Mouse (Mus musculus) erythroblast, embryonic 14.5 days (primary cell): Measurements from ENCODE around the gene Rps15. TPM values are rescaled to one million over a fixed set of nuclear protein-coding genes. Genes with fewer than 3 reads are reported as not detected.

Experiments used
- H3K27me3 ChIP-seq: 2 replicates; pipeline ENCODE4 v1.6.1; 2012; ENCODE audit warnings: inconsistent platforms; ENCODE audit not compliant: control insufficient read depth
- H3K36me3 ChIP-seq: 2 replicates; pipeline ENCODE4 v1.6.1; 2012; ENCODE audit warnings: mild to moderate bottlenecking, inconsistent platforms; ENCODE audit not compliant: control insufficient read depth
- H3K4me1 ChIP-seq: 2 replicates; pipeline ENCODE4 v1.6.1; 2012; ENCODE audit warnings: inconsistent platforms; ENCODE audit not compliant: control insufficient read depth
- H3K4me3 ChIP-seq: replicated peaks from 2 replicates; pipeline ENCODE3; 2012; ENCODE audit warnings: moderate library complexity, mild to moderate bottlenecking, inconsistent platforms
- H3K9me3 ChIP-seq: 2 replicates; pipeline ENCODE4 v1.6.1; 2012; ENCODE audit warnings: low read length, inconsistent platforms, mixed read lengths; ENCODE audit not compliant: control insufficient read depth
- GATA1 ChIP-seq: IDR thresholded peaks from 2 replicates; pipeline ENCODE4 v1.6.1; 2012; ENCODE audit warnings: low read length, inconsistent platforms, mixed read lengths
- TAL1 ChIP-seq: IDR thresholded peaks from 3 replicates; pipeline ENCODE4 v1.6.1; 2012; ENCODE audit warnings: low read length, inconsistent platforms, mixed read lengths
- polyA plus RNA-seq: library from polyadenylated mRNA; stranded (reverse); fragments of >175 nt; gene quantifications from 2 replicates; pipeline ENCODE4 v1.2.3, GENCODE M21; 2012

Rps15 gene
- polyA plus RNA-seq, 1 experiment: 998 TPM

DNA sequence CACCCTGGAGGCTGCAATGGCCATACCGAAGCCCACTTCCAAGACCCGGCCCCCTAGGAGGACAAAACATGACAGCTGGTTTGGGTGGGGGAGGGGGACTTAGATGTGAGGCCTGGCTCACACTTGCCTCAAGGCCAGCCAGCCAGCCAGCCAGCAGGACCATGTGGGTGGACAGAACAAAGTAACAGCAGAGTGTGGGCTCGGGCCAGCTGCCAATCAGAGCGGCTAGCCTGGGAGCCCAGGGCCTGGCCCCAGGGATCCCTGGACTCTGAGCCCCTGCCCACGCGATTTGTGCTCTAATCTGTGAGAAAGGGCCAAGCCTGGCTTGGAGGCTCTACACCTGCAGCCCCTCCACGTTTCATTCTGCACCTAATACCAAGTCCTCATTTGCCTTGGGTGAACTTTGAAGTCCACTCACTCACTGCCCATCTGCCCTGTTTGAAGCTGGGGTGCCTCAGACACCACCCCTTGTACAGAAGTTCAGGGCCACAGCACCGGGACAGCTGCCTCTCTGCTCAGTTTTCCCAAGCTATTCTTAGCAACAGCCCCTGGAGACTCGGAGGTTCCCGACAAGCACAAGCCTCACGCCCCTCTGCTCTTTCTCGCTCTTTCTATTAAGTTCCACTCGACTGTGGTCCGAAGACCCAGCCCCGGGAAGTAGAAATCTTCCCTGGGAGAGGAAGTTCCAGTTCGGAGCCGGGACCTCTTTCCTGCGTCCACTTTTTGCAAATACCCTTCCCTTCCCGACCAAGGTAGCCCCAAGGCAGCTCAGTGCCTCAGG lies 32.2 kb upstream of the Rps15 start:
- peak overlapping the region; percentile 65 for H3K4me3 ChIP-seq
- TF ChIP-seq GATA1: no peak
- TF ChIP-seq TAL1: no peak
- H3K36me3 ChIP-seq: peaks cover 48% of the 10 kb centered on the region
- no peaks in the 10 kb centered on the region for H3K9me3 ChIP-seq
- no peaks in the 10 kb centered on the region for H3K27me3 ChIP-seq
- peaks cover 71% of the 10 kb centered on the region for H3K4me1 ChIP-seq

DNA sequence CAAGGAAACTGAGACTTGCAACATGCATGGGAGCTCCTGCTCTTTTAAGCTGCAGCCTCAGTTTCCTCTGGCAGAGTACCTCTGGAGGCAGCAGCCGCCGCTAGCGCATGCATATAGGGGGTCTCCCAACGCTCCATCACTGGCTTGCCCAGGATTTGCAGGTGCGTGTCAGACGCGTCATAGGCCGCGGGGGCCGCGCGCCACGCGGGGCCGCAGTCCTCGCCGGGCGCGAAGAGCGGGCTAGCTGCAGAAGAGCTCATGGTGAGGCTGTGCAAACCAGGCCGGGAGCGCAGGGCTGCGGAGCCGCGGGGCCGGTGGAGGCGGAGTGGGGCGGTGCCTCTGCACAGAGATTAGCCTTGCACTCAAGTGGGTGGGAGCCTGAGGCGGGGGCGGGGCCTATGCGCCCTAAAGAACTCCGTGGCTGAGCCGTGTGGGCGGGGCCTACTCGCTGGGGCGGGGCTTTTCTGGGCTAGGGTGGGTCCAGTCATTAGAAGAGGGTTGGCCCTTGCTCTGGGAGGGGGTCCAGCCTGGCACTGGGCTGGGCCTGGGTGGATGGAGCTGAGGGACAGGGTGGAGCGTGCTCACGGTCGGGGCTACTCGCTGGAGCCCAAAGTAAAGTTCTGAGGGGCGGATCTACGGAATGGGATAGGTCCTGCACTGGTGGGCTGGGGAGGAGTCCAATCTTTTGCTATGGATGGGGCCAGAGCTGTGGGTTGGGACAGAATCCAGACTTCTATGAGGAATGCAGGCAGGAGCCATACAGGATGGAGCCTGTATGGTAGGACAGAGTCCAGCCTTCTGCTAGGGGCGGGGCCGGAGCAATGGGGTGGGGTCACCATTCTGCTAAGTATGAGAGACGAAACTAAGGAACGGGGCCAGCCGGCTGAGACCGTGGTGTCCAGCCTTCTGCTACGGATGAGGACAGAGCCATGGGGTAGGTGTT lies 31.3 kb upstream of the Rps15 start, which contains the start of the genes Gamt and Dazap1:
Gene Gamt (minus strand): TSS at position 371 of the 943 bp plus-strand sequence.
Gene Dazap1 (plus strand): TSS at position 845 of the 943 bp plus-strand sequence.
- TF ChIP-seq TAL1 (no peak), GATA1 (peak; percentile 36; the same call in 1 of the 2 replicates)
- peaks cover 72% of the 10 kb centered on the region for H3K4me1 ChIP-seq
- no peaks in the 10 kb centered on the region for H3K27me3 ChIP-seq
- peaks cover 39% of the 10 kb centered on the region for H3K36me3 ChIP-seq
- H3K9me3 ChIP-seq: no peaks in the 10 kb centered on the region
- H3K4me3 ChIP-seq: peak within 1 kb of the TSS; percentile 65

DNA sequence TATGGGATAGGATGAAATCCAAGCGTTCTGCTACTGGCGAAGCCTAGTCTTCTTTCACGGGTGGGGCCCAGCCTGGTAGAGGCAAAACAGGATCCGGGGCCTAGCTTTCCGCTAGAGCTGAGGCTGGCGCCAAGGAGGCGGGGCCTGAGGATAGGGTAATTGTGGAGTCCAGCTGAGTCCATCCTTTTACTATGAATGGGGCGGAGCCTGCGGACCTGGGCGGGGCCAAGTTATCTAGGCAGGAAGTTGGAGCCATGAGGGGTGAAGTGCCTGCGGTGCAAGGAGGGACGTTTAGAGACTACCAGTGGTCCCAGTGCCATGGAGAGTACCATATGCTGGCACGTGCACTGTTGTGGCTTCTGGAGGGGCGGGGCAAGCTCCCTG lies 30.7 kb upstream of the Rps15 start:
- Histone ChIP-seq H3K4me1 (peaks cover 75% of the 10 kb centered on the region), H3K4me3 (peak overlapping the region; percentile 65), H3K27me3 (no peaks in the 10 kb centered on the region), H3K9me3 (no peaks in the 10 kb centered on the region), H3K36me3 (peaks cover 39% of the 10 kb centered on the region)
- TF ChIP-seq TAL1: no peak
- no peak for TF ChIP-seq GATA1

DNA sequence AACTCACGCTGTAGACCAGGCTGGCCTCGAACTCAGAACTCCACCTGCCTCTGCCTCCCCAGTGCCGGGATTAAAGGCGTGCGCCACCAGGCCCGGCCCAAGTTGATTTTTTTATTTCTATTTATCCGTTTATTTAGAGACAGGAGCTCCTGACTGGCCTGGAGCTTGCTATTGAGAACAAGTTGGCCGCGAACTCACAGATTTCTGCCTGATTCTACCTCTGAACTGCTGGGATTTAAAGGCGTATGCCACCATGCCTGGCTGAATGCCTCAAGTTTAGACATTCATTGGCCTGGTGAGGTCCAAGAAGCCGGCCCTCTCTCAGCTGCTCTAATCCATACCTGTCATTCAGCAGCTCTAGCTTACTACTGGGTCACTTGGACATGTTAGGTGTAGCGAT lies 30.1 kb upstream of the Rps15 start:
- peak overlapping the region; percentile 20 for H3K4me3 ChIP-seq

DNA sequence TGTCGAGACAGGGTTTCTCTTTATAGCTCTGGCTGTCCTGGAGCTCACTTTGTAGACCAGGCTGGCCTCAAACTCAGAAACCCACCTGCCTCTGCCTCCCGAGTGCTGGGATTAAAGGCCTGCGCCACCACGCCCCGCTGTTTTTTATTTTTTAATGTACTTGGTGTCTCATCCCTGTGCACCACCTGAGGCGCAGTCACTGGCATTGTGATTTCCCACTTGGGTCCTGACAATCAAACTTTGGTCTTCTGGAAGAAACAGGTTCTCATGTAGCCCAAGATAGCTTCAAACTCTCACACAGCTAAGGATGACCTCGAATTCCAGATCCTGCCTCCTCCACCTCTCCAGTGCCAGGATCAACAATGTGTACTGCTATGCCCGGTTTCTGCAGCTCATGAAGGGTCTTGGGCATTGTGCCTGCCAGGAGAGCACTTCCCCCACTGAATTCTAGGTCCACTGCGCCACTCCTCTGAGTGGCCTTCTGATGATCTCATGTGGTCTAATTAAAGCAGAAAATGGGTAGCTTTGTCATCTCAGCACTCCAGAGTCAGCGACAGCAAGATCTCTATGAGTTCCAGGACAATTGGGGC lies 29.4 kb upstream of the Rps15 start:
- H3K36me3 ChIP-seq: peaks cover 40% of the 10 kb centered on the region
- H3K27me3 ChIP-seq: no peaks in the 10 kb centered on the region
- TF ChIP-seq TAL1 (no peak), GATA1 (no peak)
- H3K4me1 ChIP-seq: peaks cover 86% of the 10 kb centered on the region
- H3K4me3 ChIP-seq: no peak overlapping the region
- no peaks in the 10 kb centered on the region for H3K9me3 ChIP-seq

More for the DNA sequence above, 30.1 kb upstream of the Rps15 start:
- H3K27me3 ChIP-seq: no peaks in the 10 kb centered on the region
- no peak for TF ChIP-seq GATA1
- no peak for TF ChIP-seq TAL1
- peaks cover 39% of the 10 kb centered on the region for H3K36me3 ChIP-seq
- peaks cover 80% of the 10 kb centered on the region for H3K4me1 ChIP-seq
- no peaks in the 10 kb centered on the region for H3K9me3 ChIP-seq

DNA sequence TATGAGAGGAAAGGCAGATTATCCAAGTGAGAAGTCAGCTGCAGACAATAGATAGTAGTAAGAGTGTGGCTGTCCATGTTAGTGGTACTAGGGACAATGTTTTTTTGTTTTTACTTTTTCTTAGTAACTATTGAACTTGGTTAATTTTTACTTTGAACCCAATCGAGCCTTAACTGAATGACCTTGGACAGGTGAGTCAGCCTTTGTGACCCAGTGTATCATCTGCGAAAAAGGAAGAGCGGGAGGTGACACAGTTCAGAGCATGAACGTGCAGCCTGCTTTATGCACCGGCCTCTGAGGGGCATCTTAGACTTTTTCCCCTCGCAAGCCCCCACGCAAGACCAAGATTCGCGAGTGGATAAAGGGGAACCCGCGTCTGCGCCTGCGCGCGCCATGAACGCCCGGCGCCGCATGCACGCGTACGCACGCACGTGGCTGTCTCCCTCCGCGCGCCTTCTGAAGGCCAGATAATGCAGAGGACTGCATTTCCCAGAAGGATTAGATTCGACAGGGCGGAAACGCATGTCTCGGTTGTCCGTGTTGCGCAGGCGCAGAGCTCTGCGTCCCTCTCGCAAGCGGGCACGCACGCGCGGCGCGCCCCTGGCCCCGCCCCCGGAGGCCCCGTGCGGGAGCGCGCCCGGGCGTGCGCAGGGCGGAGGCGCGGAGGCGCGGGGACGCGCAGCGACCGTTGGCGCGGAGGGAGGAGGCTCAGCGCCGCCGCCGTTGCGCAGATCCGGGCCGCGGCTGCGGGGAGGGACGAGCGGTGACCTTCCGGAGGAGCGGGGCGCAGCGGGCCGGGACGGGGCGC lies 27.7 kb upstream of the Rps15 start:
- TF ChIP-seq GATA1 (peak; percentile 73), TAL1 (no peak)
- Histone ChIP-seq H3K36me3 (peaks cover 39% of the 10 kb centered on the region), H3K27me3 (no peaks in the 10 kb centered on the region), H3K9me3 (no peaks in the 10 kb centered on the region), H3K4me3 (peak overlapping the region; percentile 97), H3K4me1 (peaks cover 84% of the 10 kb centered on the region)

DNA sequence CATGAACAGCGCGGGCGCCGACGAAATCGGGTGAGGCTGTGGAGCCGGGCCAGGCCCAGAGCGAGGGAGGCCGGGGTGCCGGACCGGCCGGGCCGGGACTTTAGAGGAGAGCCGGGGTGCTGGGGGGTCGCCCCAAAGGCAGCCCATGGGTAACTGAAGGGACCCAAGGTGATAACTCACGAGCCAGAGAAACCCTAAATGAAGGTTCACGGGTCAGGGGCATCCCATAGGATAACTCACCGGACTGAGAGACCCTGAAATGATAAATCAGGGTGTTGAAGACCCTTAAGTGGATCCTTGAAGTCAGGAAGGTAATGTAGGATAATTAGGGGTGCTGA lies 27.1 kb upstream of the Rps15 start:
- Histone ChIP-seq H3K4me1 (peaks cover 84% of the 10 kb centered on the region), H3K36me3 (peaks cover 42% of the 10 kb centered on the region), H3K27me3 (no peaks in the 10 kb centered on the region), H3K4me3 (peak overlapping the region; percentile 97), H3K9me3 (no peaks in the 10 kb centered on the region)
- TF ChIP-seq TAL1: no peak
- TF ChIP-seq GATA1: no peak

DNA sequence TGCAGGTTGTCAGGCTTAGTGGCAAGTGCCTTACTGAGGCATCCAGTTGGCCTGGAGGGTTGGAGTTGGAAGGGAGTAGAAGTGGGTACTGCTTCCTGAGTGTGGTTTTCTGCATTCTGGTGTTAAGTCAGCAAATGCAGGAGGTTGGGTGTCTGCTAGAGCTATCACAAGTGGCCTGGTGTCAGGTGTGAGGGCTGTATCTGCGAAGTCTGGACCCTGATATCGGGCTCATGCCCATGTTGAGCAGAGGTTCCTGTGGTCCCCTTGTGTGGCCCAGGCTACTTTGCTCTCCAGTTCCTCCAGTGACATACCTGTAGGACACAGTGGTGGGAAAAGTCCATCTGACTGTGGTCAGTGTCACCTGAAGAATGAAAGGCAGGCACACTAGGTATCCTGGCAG lies 22.2 kb upstream of the Rps15 start:
- Histone ChIP-seq H3K27me3 (no peaks in the 10 kb centered on the region), H3K4me1 (peaks cover 91% of the 10 kb centered on the region), H3K36me3 (peaks cover 88% of the 10 kb centered on the region), H3K4me3 (peak overlapping the region; percentile 56), H3K9me3 (no peaks in the 10 kb centered on the region)
- TF ChIP-seq GATA1 (no peak), TAL1 (no peak)
